8 mouse cellular contexts compared by ENCODE assay signal in genomic region chr7:27674522-27675221, GRCm38 (mm10). TPM values are rescaled to one million over a fixed set of nuclear protein-coding genes. Genes with fewer than 3 reads are reported as not detected.
A peak's percentile ranks its signal among the peaks of the same experiment; 100 is the strongest.
DNase-seq lines count a peak whose midpoint lies in the region; ATAC-seq lines count a peak whose summit lies in the region.

Gene Map3k10 (minus strand): TSS chr7:27674598.

- peak; percentile 96 for ATAC-seq in megakaryocyte progenitor cell, adult 5-6 weeks (replicated peaks; ENCODE audit: poor library complexity)

- peak; percentile 83 for DNase-seq in adipocyte (ENCODE audit: low spot score)
- DNase-seq in embryo, embryonic 10 days (ENCODE audit: low spot score) = peak; percentile 97
- peak; percentile 91 for DNase-seq in gastrocnemius, postnatal 10 days
- DNase-seq in induced T-regulatory cell, adult 2 months (ENCODE audit: low read depth) = peak; percentile 96
- DNase-seq in left cerebral cortex, adult 9 months (ENCODE audit: low spot score in 2 of 2) = peak; percentile 80 to 94
- DNase-seq in right cerebral cortex, postnatal 14 days = peak; percentile 94
- DNase-seq in urinary bladder, postnatal 36 days (ENCODE audit: low spot score in 2 of 2) = peak; percentile 92 to 94

RNA-seq across cellular contexts. Expression of gene Map3k10, which starts in this region (rescaled TPM):
- 10 to 100 TPM; 15.5 to 18.2 TPM for total RNA-seq in gastrocnemius, postnatal 10 days (2021)
- total RNA-seq in megakaryocyte progenitor cell, adult 5-6 weeks (2015) = 1.7 and 4.3 TPM in 2 replicates
- 3.4 and 5.2 TPM in 2 replicates for total RNA-seq in megakaryocyte progenitor cell, adult 5-6 weeks (2017)

Comparison
In these comparisons a context has a peak if more than half of its experiments do, and no peak if none do; other contexts are left out.
1. Peak in every context shown above with its lines: DNase-seq and ATAC-seq.